ENCODE assay signal across 18 mouse cellular contexts in the genomic region with DNA sequence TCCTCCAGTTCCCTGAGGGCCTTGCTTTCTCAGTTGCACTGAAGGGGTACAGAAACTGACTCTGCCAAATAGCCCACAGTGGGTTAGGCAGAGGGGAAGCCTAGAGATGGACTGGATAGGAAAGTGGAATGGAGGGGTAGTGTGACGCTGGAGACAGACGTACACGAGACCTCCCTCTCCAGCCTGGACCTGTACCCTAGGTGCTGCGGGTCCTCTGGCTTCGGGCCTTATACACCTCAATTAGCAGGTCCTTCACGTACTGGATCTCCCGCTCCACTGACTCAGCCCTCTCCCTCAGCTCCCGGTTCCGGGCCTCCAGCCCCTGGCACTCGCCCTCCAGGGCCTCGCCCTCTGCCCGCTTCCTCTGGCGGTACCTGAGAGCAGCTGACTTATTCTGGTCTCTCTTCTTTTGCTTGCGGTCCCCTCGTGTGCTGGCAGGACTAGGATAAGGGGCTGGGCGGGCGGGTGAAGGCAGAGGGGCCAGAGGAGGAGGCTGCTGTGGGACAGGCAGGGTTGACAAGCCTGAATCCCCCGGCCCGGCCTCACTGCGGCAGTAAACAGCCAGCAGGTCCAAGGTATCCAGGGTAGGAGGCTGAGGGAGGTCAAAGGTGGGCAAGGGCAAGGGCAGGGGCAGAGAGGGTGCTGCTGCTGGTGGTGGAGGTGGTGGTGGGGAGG. TPM values are rescaled to one million over a fixed set of nuclear protein-coding genes. Genes with fewer than 3 reads are reported as not detected.
DNase-seq lines count a peak whose midpoint lies in the region; ATAC-seq and TF ChIP-seq lines count a peak whose summit lies in the region.
"Had no signal": no experiment of that assay in that cellular context is flagged by ENCODE, and none has a peak within 500 bp of the region (broad histone marks: within the 10 kb centered on the region; RNA-seq: fewer than 3 reads in every experiment).

No protein-coding gene starts in this region.

- peaks cover 13% of the 10 kb centered on the region for H3K4me1 ChIP-seq in liver, postnatal 0 days (ENCODE audit: insufficient read depth)
- peaks cover 32% of the 10 kb centered on the region for H3K4me1 ChIP-seq in liver, embryonic 12.5 days

- 0 out of 2 replicates have a peak overlapping the region, but pooled peaks have one; percentile 7 for H3K27ac ChIP-seq in liver, postnatal 0 days (ENCODE audit: low read depth)
- H3K27ac ChIP-seq in liver, embryonic 12.5 days: no peak overlapping the region
- H3K27ac ChIP-seq: heart, embryonic 15.5 days; hindbrain, embryonic 13.5 days; liver, embryonic 14.5 days; midbrain, embryonic 13.5 days had no signal

- 88% methylated on average over 20 of the region's 20 CpGs for WGBS in liver, postnatal 0 days (ENCODE audit: insufficient replicate concordance)
- 77% methylated on average over 20 of the region's 20 CpGs for WGBS in liver, embryonic 12.5 days (ENCODE audit: insufficient replicate concordance)

- no peak overlapping the region for H3K9ac ChIP-seq in liver, postnatal 0 days (replicated peaks)
- H3K9ac ChIP-seq in liver, embryonic 12.5 days: no peak overlapping the region
- H3K9ac ChIP-seq: forebrain, postnatal 0 days; heart, embryonic 15.5 days; hindbrain, embryonic 13.5 days; liver, embryonic 14.5 days; midbrain, embryonic 13.5 days had no signal

- no peak for ATAC-seq in liver, postnatal 0 days
- no peak for ATAC-seq in liver, embryonic 12.5 days
- no peak for ATAC-seq in activated CD4-positive, CD25-positive, alpha-beta regulatory T cell, adult 4 months
- ATAC-seq: forebrain, postnatal 0 days; intestine, embryonic 16.5 days; midbrain, embryonic 13.5 days had no signal

- DNase-seq in gastrocnemius, postnatal 10 days: peak; percentile 5
- no peak for DNase-seq in gastrocnemius, postnatal 36 days
- peak; percentile 13 for DNase-seq in liver, postnatal 0 days
- peak; percentile 4 for DNase-seq in urinary bladder, postnatal 14 days (ENCODE audit: low spot score)
- no peak for DNase-seq in urinary bladder, postnatal 25 days (ENCODE audit: low spot score)
- DNase-seq: adrenal gland, postnatal 10 days; cerebellum, adult 8-10 months; forebrain, postnatal 0 days; layer of hippocampus, adult 9-11 months; right cerebral cortex, postnatal 25 days had no signal

- TF ChIP-seq CTCF in liver, postnatal 0 days (IDR thresholded peaks at IDR 0.05; ENCODE audit: low read depth): no peak

- intact Hi-C loops in gastrocnemius, postnatal 36 days (cut with DNase I): loop anchor here (5.0 kb wide), 1 partner anchor 55 kb away; no protein-coding TSS in a partner anchor

- H3K27me3 ChIP-seq in liver, postnatal 0 days (ENCODE audit: insufficient read depth, low read length): no peaks in the 10 kb centered on the region
- H3K27me3 ChIP-seq in liver, embryonic 12.5 days (replicated peaks): no peaks in the 10 kb centered on the region
- H3K27me3 ChIP-seq: heart, embryonic 15.5 days; hindbrain, embryonic 13.5 days; midbrain, embryonic 13.5 days had no signal

- H3K36me3 ChIP-seq in liver, postnatal 0 days (replicated peaks; ENCODE audit: insufficient read depth, low read length): peaks cover 21% of the 10 kb centered on the region
- peaks cover 34% of the 10 kb centered on the region for H3K36me3 ChIP-seq in liver, embryonic 12.5 days

- peak overlapping the region; percentile 6; the same call in 1 of the 2 replicates for H3K4me3 ChIP-seq in liver, postnatal 0 days (ENCODE audit: low read depth, low read length)
- no peak overlapping the region for H3K4me3 ChIP-seq in liver, embryonic 12.5 days
- H3K4me3 ChIP-seq: erythroblast, embryonic 14.5 days; heart, embryonic 15.5 days; hindbrain, embryonic 13.5 days; midbrain, embryonic 13.5 days had no signal

- no peak for TF ChIP-seq EP300 in liver, postnatal 0 days (IDR thresholded peaks at IDR 0.05; ENCODE audit: low read depth)

- H3K9me3 ChIP-seq in liver, postnatal 0 days (ENCODE audit: low read length): no peaks in the 10 kb centered on the region
- H3K9me3 ChIP-seq in liver, embryonic 12.5 days (replicated peaks): no peaks in the 10 kb centered on the region
- H3K9me3 ChIP-seq: heart, embryonic 15.5 days; hindbrain, embryonic 13.5 days; midbrain, embryonic 13.5 days had no signal

- H3K4me2 ChIP-seq in liver, postnatal 0 days (ENCODE audit: low read depth, low read length): peak overlapping the region; percentile 86
- H3K4me2 ChIP-seq in liver, embryonic 12.5 days: no peak overlapping the region
- H3K4me2 ChIP-seq: heart, embryonic 15.5 days; hindbrain, embryonic 13.5 days; midbrain, embryonic 13.5 days had no signal

RNA-seq across cellular contexts. Expression of gene Nup62, which starts 3.1 kb away (rescaled TPM):
- total RNA-seq in gastrocnemius, postnatal 10 days (2021): 10 to 100 TPM; 28.0 to 35.3 TPM
- total RNA-seq in gastrocnemius, postnatal 36 days (2021): 10 to 100 TPM; 19.6 to 20.0 TPM
- 19.6 and 21.4 TPM in 2 replicates for polyA plus RNA-seq in liver, postnatal 0 days (2015; fragmentation: Nextera tagmentation; extraction: Ambion mirVana)
- polyA plus RNA-seq in liver, embryonic 12.5 days (2016; fragmentation: Nextera tagmentation; extraction: Ambion mirVana): 82.6 and 84.9 TPM in 2 replicates
- 10 to 100 TPM; 32.1 to 47.7 TPM for polyA plus RNA-seq in activated CD4-positive, CD25-positive, alpha-beta regulatory T cell, adult 4 months (2017; shearing (Covaris generic))

RNA-seq across cellular contexts. Expression of gene Il4i1, which starts 3.4 kb away (rescaled TPM):
- 1 to 10 TPM; 1.9 to 2.3 TPM for total RNA-seq in gastrocnemius, postnatal 10 days (2021)
- 1 to 10 TPM; 1.0 to 6.4 TPM for total RNA-seq in gastrocnemius, postnatal 36 days (2021)
- 0.83 and 1.0 TPM in 2 replicates for polyA plus RNA-seq in liver, postnatal 0 days (2015; fragmentation: Nextera tagmentation; extraction: Ambion mirVana)
- polyA plus RNA-seq in liver, embryonic 12.5 days (2016; fragmentation: Nextera tagmentation; extraction: Ambion mirVana): 0.59 and 0.64 TPM in 2 replicates
- 1 to 10 TPM; 2.0 to 4.1 TPM for polyA plus RNA-seq in activated CD4-positive, CD25-positive, alpha-beta regulatory T cell, adult 4 months (2017; shearing (Covaris generic))

RNA-seq across cellular contexts. Expression of gene Atf5, which starts 3.7 kb away (rescaled TPM):
- 10 to 100 TPM; 55.1 to 60.5 TPM for total RNA-seq in gastrocnemius, postnatal 10 days (2021)
- total RNA-seq in gastrocnemius, postnatal 36 days (2021): 10 to 100 TPM; 55.2 to 69.3 TPM
- 66.6 and 72.5 TPM in 2 replicates for polyA plus RNA-seq in liver, postnatal 0 days (2015; fragmentation: Nextera tagmentation; extraction: Ambion mirVana)
- 5.4 and 5.7 TPM in 2 replicates for polyA plus RNA-seq in liver, embryonic 12.5 days (2016; fragmentation: Nextera tagmentation; extraction: Ambion mirVana)
- polyA plus RNA-seq in activated CD4-positive, CD25-positive, alpha-beta regulatory T cell, adult 4 months (2017; shearing (Covaris generic)): 1 to 10 TPM in 1 of 2 experiments, not detected in 1; 1.1 TPM

RNA-seq across cellular contexts. Expression of gene Akt1s1, which starts 36.0 kb away (rescaled TPM):
- 10 to 100 TPM; 84.2 to 86.4 TPM for total RNA-seq in gastrocnemius, postnatal 10 days (2021)
- 100 to 1,000 TPM; 111 to 122 TPM for total RNA-seq in gastrocnemius, postnatal 36 days (2021)
- 36.9 and 38.6 TPM in 2 replicates for polyA plus RNA-seq in liver, postnatal 0 days (2015; fragmentation: Nextera tagmentation; extraction: Ambion mirVana)
- polyA plus RNA-seq in liver, embryonic 12.5 days (2016; fragmentation: Nextera tagmentation; extraction: Ambion mirVana): 42.7 and 45.3 TPM in 2 replicates
- 1 to 10 TPM; 3.0 to 4.7 TPM for polyA plus RNA-seq in activated CD4-positive, CD25-positive, alpha-beta regulatory T cell, adult 4 months (2017; shearing (Covaris generic))

RNA-seq across cellular contexts. Expression of gene Tbc1d17, which starts 36.1 kb away (rescaled TPM):
- total RNA-seq in gastrocnemius, postnatal 10 days (2021): 10 to 100 TPM; 41.7 to 49.0 TPM
- 10 to 100 TPM; 42.4 to 53.4 TPM for total RNA-seq in gastrocnemius, postnatal 36 days (2021)
- 28.2 and 30.5 TPM in 2 replicates for polyA plus RNA-seq in liver, postnatal 0 days (2015; fragmentation: Nextera tagmentation; extraction: Ambion mirVana)
- 34.4 and 39.6 TPM in 2 replicates for polyA plus RNA-seq in liver, embryonic 12.5 days (2016; fragmentation: Nextera tagmentation; extraction: Ambion mirVana)
- 10 to 100 TPM; 41.0 to 63.7 TPM for polyA plus RNA-seq in activated CD4-positive, CD25-positive, alpha-beta regulatory T cell, adult 4 months (2017; shearing (Covaris generic))

Comparison
In these comparisons a context has a peak if more than half of its experiments do, and no peak if none do; other contexts are left out.
1. DNase-seq: peak in gastrocnemius, postnatal 10 days (single experiment), liver, postnatal 0 days (single experiment) and urinary bladder, postnatal 14 days (single experiment); none in gastrocnemius, postnatal 36 days (0 of 2) and urinary bladder, postnatal 25 days (single experiment).
2. RNA of gene Atf5, which starts 3.7 kb away (polyA plus RNA-seq): 66.6 to 72.5 TPM in liver, postnatal 0 days; 5.4 to 5.7 TPM in liver, embryonic 12.5 days and 1.1 TPM in activated CD4-positive, CD25-positive, alpha-beta regulatory T cell, adult 4 months; every median in the first group is over 10 times any median in the second.